Mouse (Mus musculus) testis, adult 2 months (tissue): ENCODE measurements around the gene Mat1a.

ENCODE experiments used
- CTCF ChIP-seq: fragments of 200-500 bp; IDR thresholded peaks from 2 replicates; pipeline ENCODE4 v1.5.1; 2012; ENCODE audit warnings: low read depth, mild to moderate bottlenecking, inconsistent platforms, low read length, moderate library complexity; ENCODE audit not compliant: control insufficient read depth, insufficient read depth, insufficient replicate concordance
- POLR2A ChIP-seq: fragments of 200-500 bp; IDR thresholded peaks from 2 replicates; pipeline ENCODE4 v1.6.1; 2012; ENCODE audit warnings: low read depth, mild to moderate bottlenecking, inconsistent platforms, low read length, moderate library complexity; ENCODE audit not compliant: control insufficient read depth

DNA sequence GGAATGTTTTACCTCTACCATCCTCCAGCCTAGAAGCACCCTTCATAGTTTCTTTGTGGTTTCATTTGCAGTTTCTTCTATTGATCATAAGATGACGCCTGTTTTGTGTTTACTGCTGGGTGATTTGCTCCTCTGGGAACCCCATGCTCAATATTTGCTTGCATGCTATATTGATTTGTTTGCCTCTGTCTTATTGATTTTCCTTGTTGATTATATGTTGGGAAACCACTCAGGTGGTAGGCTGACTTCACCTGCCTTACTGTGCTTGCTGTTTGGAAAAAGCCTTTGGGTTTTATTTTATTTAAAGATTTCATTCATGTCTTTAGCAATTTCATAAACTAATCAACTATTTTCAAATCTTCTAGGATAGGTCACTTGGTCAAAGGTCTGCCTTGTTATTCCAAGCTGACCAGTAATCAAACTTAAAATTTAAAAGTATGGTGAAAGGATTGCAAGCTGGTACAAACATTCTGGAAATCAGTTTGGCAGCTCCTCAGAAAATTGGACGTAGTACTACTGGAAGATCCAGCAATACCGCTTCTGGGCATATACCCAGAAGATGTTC, 8.5 kb upstream of the Mat1a start:
- no peak for TF ChIP-seq POLR2A
- no peak for TF ChIP-seq CTCF
